Mouse (Mus musculus) limb, embryonic 12.5 days (tissue): ENCODE data around the gene Scly. TPM values are rescaled to one million over a fixed set of nuclear protein-coding genes. Genes with fewer than 3 reads are reported as not detected.
A peak's percentile ranks its signal among the peaks of the same experiment; 100 is the strongest.

ENCODE experiments used
- ATAC-seq: fragments of 200-750 bp; cut with Nextera tagmentation; 2 replicates; pipeline ENCODE4 v1.8.0; 2017; ENCODE audit warnings: low read depth, moderate TSS enrichment; ENCODE audit not compliant: insufficient number of reproducible peaks, insufficient read depth, low FRiP score, low TSS enrichment
- H3K27ac ChIP-seq: fragments of 300-500 bp; sonication (generic); 2 replicates; pipeline ENCODE4 v1.5.1; 2016; ENCODE audit warnings: mild to moderate bottlenecking, moderate library complexity
- H3K27me3 ChIP-seq: fragments of 300-500 bp; sonication (generic); 2 replicates; pipeline ENCODE4 v1.6.1; 2016; ENCODE audit warnings: mild to moderate bottlenecking, moderate library complexity
- H3K36me3 ChIP-seq: fragments of 300-500 bp; sonication (generic); 2 replicates; pipeline ENCODE4 v1.6.1; 2016; ENCODE audit warnings: mild to moderate bottlenecking, moderate library complexity
- H3K4me1 ChIP-seq: fragments of 300-500 bp; sonication (generic); replicated peaks from 2 replicates; pipeline ENCODE4 v1.6.1; 2016
- H3K4me2 ChIP-seq: fragments of 300-500 bp; sonication (generic); 2 replicates; pipeline ENCODE4 v1.6.1; 2016; ENCODE audit warnings: mild to moderate bottlenecking, moderate library complexity
- H3K4me3 ChIP-seq: fragments of 300-500 bp; sonication (generic); replicated peaks from 2 replicates; pipeline ENCODE4 v1.5.1; 2016; ENCODE audit warnings: mild to moderate bottlenecking
- H3K9ac ChIP-seq: fragments of 300-500 bp; sonication (generic); replicated peaks from 2 replicates; pipeline ENCODE4 v1.6.1; 2016; ENCODE audit warnings: mild to moderate bottlenecking, moderate library complexity
- H3K9me3 ChIP-seq: fragments of 300-500 bp; sonication (generic); 2 replicates; pipeline ENCODE4 v1.6.1; 2016; ENCODE audit warnings: mild to moderate bottlenecking, moderate library complexity
- WGBS: fragments of 180-500 bp; shearing (Covaris S2); methylation state at CpG from one replicate; pipeline ENCODE4 v1.1.7; 2016; 5-methylcytosine and 5-hydroxymethylcytosine counted together
- polyA plus RNA-seq: library from polyadenylated mRNA; unstranded; fragments of >200 nt; fragmentation: Nextera tagmentation; extraction: Ambion mirVana; gene quantifications from 2 replicates; pipeline ENCODE4 v1.2.1, GENCODE M21; 2016

Gene Scly
- polyA plus RNA-seq, 1 experiment from 2014 or later, result 13.7 TPM

DNA sequence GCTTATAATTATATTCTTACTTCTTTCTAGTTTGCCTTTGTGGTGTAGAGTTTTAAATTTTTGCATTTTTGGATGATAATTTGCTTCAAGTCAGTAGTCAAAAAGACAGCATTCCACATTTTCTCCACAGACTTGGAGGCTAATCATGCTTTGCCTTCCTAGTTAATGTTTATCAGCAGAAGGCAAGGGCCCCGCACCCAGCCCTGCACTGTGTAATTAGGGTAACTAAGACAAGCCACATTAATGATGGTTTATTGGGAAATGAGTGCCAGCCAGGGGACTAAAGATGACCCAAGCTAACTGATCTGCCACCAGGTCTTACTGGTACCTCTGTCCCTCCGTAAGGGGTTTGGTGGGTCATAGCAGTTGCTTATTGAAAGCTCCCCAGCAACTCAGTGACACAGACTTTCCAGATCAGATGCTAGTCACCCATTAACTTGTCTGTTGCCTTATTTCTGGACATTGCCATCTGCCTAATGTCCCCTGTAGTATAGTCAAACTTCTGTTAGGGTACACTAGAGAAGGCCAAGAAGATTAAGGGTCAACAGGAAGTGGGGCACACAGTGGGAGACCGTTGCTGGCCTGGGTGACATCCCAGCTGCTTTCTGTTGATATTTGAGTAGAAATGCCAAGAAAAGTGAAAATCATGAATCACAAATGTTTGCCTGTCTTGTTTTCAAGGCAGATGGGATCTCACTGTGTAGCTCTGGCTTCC, 3.2 kb downstream of the Scly start:
- Histone ChIP-seq H3K27ac (no peak overlapping the region), H3K27me3 (no peaks in the 10 kb centered on the region), H3K9ac (no peak overlapping the region), H3K4me1 (peaks cover 8% of the 10 kb centered on the region; the same call in 1 of the 2 replicates), H3K9me3 (no peaks in the 10 kb centered on the region), H3K4me2 (no peak overlapping the region), H3K36me3 (peaks cover 28% of the 10 kb centered on the region), H3K4me3 (no peak overlapping the region)
- no peak for ATAC-seq
- WGBS, result 81% methylated on average over 3 of the region's 3 CpGs

DNA sequence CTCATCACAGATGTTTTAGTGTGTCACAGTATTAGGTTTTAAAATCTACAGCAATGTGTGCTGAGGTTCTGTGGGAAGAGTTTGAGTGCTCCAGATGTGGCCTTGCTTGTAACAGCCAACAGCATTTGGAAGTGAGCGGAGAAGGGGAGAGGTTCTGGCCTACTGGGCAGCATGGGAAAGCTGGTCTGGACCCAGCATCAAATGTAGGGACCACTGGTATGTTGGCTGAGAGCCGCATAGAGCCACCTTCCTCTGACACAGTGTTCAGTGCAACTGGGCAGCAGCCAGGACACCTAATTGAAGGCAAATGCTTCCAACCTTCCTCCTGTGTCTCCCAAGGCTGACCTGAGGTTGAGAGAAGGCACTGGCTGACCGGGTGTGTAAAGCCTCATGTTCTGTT, 3.9 kb downstream of the Scly start:
- Histone ChIP-seq H3K9ac (no peak overlapping the region), H3K4me3 (no peak overlapping the region), H3K4me2 (no peak overlapping the region), H3K36me3 (peaks cover 31% of the 10 kb centered on the region), H3K27me3 (no peaks in the 10 kb centered on the region), H3K9me3 (no peaks in the 10 kb centered on the region), H3K4me1 (peaks cover 8% of the 10 kb centered on the region; the same call in 1 of the 2 replicates), H3K27ac (no peak overlapping the region)
- WGBS, result 91% methylated on average over 3 of the region's 3 CpGs
- ATAC-seq, result no peak

DNA sequence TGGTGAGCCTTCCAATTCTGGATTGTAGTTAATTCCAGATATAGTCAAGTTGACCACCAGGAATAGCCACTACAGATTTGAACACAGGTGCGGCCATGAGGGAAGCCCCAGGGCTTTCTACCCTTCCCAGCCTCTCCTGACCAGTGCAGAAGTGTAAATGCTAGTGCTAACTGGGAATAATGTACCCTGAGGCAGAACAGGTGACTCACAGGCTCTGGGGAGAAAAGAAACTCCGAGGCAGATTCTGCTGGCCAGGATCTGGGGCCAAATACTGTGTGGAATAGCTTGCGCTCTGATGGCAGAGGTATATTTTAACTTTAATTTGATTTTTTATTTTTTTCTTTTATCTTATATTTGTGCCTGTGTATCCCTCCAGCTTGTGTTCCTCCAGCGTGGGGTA, 6.5 kb downstream of the Scly start:
- Histone ChIP-seq H3K4me1 (no peaks in the 10 kb centered on the region), H3K36me3 (peaks cover 51% of the 10 kb centered on the region), H3K9ac (no peak overlapping the region), H3K27me3 (no peaks in the 10 kb centered on the region), H3K4me2 (no peak overlapping the region), H3K9me3 (no peaks in the 10 kb centered on the region), H3K4me3 (no peak overlapping the region), H3K27ac (no peak overlapping the region)
- no peak for ATAC-seq
- 90% methylated on average over 4 of the region's 4 CpGs for WGBS

DNA sequence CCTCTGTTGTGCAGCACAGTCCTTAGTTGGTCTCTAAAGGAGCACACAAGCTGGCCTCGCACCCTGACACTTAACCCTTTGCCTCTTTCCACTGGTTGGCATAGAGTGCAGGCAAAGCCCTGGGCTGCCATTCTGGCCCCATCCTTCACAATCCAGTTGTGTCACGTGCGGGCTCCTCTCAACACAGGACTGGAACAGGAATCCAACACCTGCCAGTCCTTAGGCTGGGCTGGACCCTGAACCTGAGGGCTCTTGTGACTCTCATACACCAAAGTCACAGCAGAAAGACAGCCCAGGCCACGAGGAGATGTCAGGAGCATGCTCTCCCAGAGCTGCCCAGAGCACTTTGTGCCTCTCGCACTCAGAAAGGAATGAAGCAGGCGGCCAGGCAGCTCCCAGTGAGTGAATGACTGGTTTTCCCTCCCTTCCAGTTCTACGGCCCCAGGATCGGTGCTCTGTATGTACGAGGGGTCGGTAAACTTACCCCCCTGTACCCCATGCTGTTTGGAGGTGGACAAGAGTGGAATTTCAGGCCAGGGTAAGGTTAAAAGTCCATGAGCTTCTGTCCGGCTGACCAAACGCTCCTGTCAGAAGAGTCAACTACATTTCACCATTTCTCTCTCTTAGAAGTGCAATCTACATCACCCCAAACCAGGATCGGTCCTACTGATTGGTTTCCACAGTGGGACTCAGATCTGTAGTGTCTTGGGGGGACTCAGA, 11.4 kb downstream of the Scly start:
- no peak for ATAC-seq
- H3K4me2 ChIP-seq, result no peak overlapping the region
- WGBS, result 89% methylated on average over 13 of the region's 13 CpGs

DNA sequence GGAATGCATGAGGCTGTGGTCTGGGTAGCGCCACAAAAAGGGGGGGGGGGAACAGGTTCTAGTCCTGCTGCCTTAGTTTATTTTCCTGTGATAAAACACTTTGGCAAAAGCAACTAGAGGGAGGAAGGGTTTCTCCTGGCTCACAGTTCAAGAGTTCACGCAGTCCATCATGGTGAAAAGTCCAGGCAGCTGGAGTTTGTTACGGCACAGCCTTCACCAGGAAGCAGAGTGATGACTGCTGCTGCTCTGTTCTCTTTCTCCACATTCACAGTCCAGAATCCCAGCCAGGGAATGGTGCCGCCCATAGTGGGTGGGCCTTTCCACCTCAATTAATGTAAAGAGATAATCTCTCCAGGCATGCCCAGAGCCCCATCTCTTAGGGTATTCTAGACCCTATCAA, 14.1 kb downstream of the Scly start:
- Histone ChIP-seq H3K9me3 (no peaks in the 10 kb centered on the region), H3K4me3 (no peak overlapping the region), H3K9ac (no peak overlapping the region), H3K27ac (no peak overlapping the region), H3K27me3 (no peaks in the 10 kb centered on the region), H3K4me1 (peaks cover 13% of the 10 kb centered on the region), H3K36me3 (peaks cover 49% of the 10 kb centered on the region), H3K4me2 (no peak overlapping the region)
- WGBS, result 88% methylated on average over 4 of the region's 4 CpGs
- no peak for ATAC-seq

More for the DNA sequence above, 11.4 kb downstream of the Scly start:
- no peak overlapping the region for H3K4me3 ChIP-seq
- H3K9ac ChIP-seq, result no peak overlapping the region
- no peak overlapping the region for H3K27ac ChIP-seq
- H3K36me3 ChIP-seq, result peaks cover 71% of the 10 kb centered on the region
- no peaks in the 10 kb centered on the region for H3K9me3 ChIP-seq
- peaks cover 13% of the 10 kb centered on the region for H3K4me1 ChIP-seq
- no peaks in the 10 kb centered on the region for H3K27me3 ChIP-seq

DNA sequence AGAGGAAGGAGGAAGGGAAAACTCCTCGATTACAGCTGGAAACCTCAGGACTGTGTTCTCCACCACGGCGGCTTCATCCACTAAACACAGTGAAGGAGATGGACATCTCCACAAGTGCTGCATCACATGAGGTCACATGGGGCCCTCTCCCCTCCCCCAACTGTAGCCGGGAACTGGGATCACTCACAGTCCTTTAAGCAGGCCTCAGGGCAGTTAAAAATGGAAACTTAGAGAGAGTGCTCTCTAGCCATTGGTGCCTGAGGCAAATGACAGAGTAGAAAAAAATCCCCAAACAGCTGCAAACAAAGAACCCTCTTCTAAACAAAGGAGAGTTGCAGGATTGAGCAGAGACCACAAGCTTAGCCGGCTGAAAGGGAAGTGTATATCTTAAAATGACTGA, 15.1 kb downstream of the Scly start:
- Histone ChIP-seq H3K9me3 (no peaks in the 10 kb centered on the region), H3K27ac (peak overlapping the region; percentile 67), H3K4me1 (peaks cover 13% of the 10 kb centered on the region), H3K36me3 (peaks cover 45% of the 10 kb centered on the region), H3K27me3 (no peaks in the 10 kb centered on the region), H3K4me2 (no peak overlapping the region), H3K4me3 (no peak overlapping the region), H3K9ac (no peak overlapping the region)
- WGBS, result 39% methylated on average over 5 of the region's 5 CpGs
- ATAC-seq, result no peak

DNA sequence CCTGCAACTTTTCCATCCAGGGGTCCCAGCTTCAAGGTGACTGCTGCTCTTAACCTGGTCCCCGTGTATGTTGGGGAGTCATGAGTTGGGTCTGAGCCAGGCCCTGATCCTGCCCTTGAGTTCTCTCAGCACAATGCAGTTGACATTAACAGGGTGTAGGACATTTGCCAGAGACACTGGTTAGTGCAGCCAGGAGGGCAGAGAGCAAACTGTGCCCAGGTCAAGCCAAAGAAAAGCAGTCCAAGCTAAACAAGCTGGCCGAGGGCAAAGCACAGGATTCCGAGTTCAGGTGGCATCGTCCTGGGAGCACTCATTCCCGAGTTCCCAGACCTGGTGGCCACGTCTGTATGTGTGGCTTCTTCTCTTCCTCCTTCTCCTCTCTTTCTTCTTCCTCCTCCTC, 19.5 kb downstream of the Scly start:
- H3K4me2 ChIP-seq, result no peak overlapping the region
- H3K27ac ChIP-seq, result no peak overlapping the region
- peaks cover 5% of the 10 kb centered on the region; the same call in 1 of the 2 replicates for H3K36me3 ChIP-seq
- no peak overlapping the region for H3K9ac ChIP-seq
- no peak overlapping the region for H3K4me3 ChIP-seq
- 88% methylated on average over 6 of the region's 6 CpGs for WGBS
- no peaks in the 10 kb centered on the region for H3K27me3 ChIP-seq
- no peaks in the 10 kb centered on the region for H3K9me3 ChIP-seq
- ATAC-seq, result no peak
- peaks cover 16% of the 10 kb centered on the region for H3K4me1 ChIP-seq

DNA sequence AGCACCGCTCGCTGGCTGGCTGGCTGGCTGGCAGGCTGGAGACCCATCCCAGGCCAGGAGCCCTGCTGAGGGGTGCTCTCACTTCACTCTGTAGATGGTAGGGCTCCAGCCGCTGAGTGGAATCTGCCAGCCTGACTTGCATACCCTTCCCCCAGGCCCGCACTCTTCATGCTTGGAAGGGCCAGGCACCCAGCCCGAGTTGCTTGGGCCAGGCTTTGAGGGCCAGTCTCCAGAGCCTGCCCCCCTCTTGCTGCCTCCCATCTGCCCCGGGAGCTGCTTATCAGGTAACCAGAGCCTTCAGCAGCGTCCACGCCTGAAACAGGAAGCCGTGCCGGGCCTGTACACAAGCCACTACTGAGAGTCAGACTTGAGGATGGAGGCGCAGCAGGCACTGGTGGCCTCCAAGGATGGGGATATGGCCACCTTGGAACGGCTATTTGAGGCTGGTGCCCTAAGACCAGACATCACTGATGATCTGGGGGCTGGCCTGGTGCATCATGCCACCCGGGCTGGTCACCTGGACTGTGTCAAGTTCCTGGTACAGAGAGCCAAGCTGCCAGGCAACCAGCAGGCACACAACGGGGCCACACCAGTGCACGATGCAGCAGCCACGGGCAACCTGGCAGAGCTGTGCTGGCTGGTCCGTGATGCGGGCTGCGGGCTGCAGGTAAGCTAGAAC, 23.8 kb downstream of the Scly start, which contains the start of gene Espnl:
TSS of gene Espnl (plus strand) at position 316 of the 679 bp plus-strand sequence.
- Histone ChIP-seq H3K27me3 (no peaks in the 10 kb centered on the region), H3K9ac (no peak within 1 kb of the TSS), H3K4me3 (no peak within 1 kb of the TSS), H3K9me3 (no peaks in the 10 kb centered on the region), H3K27ac (no peak within 1 kb of the TSS), H3K4me1 (0 out of 2 replicates have a peak, but pooled peaks cover 3% of the 10 kb centered on the region), H3K36me3 (no peaks in the 10 kb centered on the region), H3K4me2 (no peak within 1 kb of the TSS)
- ATAC-seq, result no peak
- 68% methylated on average over 19 of the region's 19 CpGs for WGBS

DNA sequence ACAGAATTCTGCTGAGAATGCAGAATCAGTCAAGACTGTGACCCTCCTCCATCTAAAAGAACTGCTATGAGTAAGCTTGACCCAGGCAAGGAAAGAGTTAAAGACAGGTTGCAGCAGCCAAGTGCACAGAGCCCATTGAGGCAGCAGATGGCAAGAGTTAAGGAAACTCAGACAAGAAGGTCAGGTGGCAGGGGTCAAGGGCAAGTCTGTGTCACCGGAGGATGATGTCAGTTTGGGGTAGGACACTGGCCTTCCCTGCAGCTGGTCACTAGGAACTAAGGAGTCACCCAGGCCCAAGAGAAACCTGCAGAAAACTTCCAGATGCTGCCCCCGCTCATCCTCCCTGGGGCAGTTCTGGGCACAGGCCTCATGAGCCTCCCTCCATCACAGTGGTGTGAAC, 26.5 kb downstream of the Scly start:
- no peak overlapping the region for H3K4me3 ChIP-seq

DNA sequence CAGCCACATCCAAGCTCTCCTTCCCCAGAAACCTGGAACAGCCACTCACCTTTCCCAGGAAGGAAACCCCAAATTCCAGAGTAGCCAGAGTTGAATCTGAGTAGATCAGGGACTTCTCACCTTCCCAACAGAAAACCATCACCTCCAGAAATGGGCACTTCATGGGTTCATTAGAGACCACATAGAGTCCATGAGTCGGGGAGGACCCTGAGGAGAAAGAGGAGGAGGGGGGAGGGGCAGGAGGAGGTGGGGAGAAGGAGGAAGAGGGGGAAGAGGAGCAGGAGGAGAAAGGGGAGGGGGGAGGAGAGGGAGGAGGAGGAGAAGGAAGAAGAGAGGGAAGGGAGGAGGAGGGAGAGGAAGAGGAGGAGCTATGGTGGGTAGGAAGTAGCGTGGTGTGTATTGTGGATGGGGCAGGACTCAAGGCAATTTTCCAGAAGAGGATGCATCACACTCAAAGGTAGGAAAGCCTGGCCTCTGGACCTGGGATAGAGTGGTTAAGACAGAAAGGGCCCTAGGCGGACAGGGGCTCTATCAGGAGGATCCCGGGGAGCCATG, 27.4 kb downstream of the Scly start:
- WGBS, result 73% methylated on average over 4 of the region's 4 CpGs
- H3K9me3 ChIP-seq, result no peaks in the 10 kb centered on the region
- no peak overlapping the region for H3K27ac ChIP-seq
- H3K27me3 ChIP-seq, result no peaks in the 10 kb centered on the region
- no peak overlapping the region for H3K9ac ChIP-seq
- H3K36me3 ChIP-seq, result no peaks in the 10 kb centered on the region
- no peak overlapping the region for H3K4me3 ChIP-seq
- no peak for ATAC-seq
- H3K4me2 ChIP-seq, result no peak overlapping the region
- H3K4me1 ChIP-seq, result peaks cover 15% of the 10 kb centered on the region

More for the DNA sequence above, 26.5 kb downstream of the Scly start:
- WGBS, result 56% methylated on average over 2 of the region's 2 CpGs
- no peak overlapping the region for H3K27ac ChIP-seq
- no peaks in the 10 kb centered on the region for H3K27me3 ChIP-seq
- no peak overlapping the region for H3K9ac ChIP-seq
- no peak for ATAC-seq
- H3K4me2 ChIP-seq, result no peak overlapping the region
- H3K9me3 ChIP-seq, result no peaks in the 10 kb centered on the region
- no peaks in the 10 kb centered on the region for H3K36me3 ChIP-seq
- peaks cover 15% of the 10 kb centered on the region for H3K4me1 ChIP-seq

DNA sequence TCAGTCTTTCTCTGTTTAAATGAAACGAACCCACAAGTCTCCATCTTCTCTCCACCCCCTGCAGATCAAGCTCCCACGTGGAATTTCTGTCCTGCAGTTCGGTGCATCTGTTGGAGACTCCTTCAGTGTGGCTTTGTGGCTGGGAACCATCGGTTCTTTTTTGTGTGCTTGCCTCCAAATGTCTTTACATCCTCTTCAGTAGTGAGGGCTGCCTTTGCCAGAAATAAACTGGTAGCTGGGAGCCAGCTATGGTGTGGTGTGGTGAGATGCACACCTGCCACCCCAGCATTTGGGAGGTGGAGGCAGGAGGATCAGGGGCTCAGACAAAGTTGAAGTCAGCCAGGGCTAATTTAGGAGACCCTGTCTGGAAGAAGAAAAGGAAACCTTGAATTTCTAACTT, 34.0 kb downstream of the Scly start:
- H3K9me3 ChIP-seq, result no peaks in the 10 kb centered on the region
- H3K4me1 ChIP-seq, result peaks cover 12% of the 10 kb centered on the region
- no peaks in the 10 kb centered on the region for H3K36me3 ChIP-seq
- WGBS, result 59% methylated on average over 4 of the region's 4 CpGs
- H3K27ac ChIP-seq, result no peak overlapping the region
- no peak overlapping the region for H3K4me2 ChIP-seq
- ATAC-seq, result no peak
- no peak overlapping the region for H3K4me3 ChIP-seq
- H3K27me3 ChIP-seq, result no peaks in the 10 kb centered on the region; the same call in 1 of the 2 replicates
- no peak overlapping the region for H3K9ac ChIP-seq
